Mouse (Mus musculus) left cerebral cortex, adult 2 months (tissue): ENCODE measurements around the gene Hspa5. TPM values are rescaled to one million over a fixed set of nuclear protein-coding genes. Genes with fewer than 3 reads are reported as not detected.

Experiments used
- DNase-seq, 2 experiments: peaks; one replicate each; pipeline ENCODE4 v3.0.0; 2021 to 2022; ENCODE audit warnings: low spot score in 2 of 2, mixed read lengths in 1 of 2; ENCODE audit errors: extremely low spot score in 1 of 2
- H3K27ac ChIP-seq: fragments of 200-600 bp; 2 replicates; pipeline ENCODE4 v1.8.1; 2022
- H3K4me3 ChIP-seq: fragments of 200-600 bp; 2 replicates; pipeline ENCODE4 v1.8.1; 2022
- CTCF ChIP-seq: fragments of 200-600 bp; IDR thresholded peaks from 2 replicates; pipeline ENCODE4 v1.8.1; 2022; ENCODE audit warnings: antibody characterized with exemption, mild to moderate bottlenecking, moderate library complexity
- intact Hi-C: fragments of 180-260 bp; cut with DNase I; formaldehyde crosslinking; loops from one replicate; pipeline ENCODE4 v1.15.1; 2025
- total RNA-seq, 2 experiments: library from RNA; stranded (reverse); gene quantifications; 2 replicates each; pipeline ENCODE4 v1.2.3; 2021

The Hspa5 gene
- total RNA-seq, 2 experiments from 2014 or later: 325 to 334 TPM

- Histone ChIP-seq H3K27ac (peak within 1 kb of the TSS; percentile 93), H3K4me3 (peak within 1 kb of the TSS; percentile 85)
- DNase-seq: peak; percentile 94
- intact Hi-C loops: loop anchor here (2.0 to 5.0 kb wide), 3 partner anchors 45 to 281 kb away; partner anchors contain the start of gene Cntrl
- no peak for TF ChIP-seq CTCF
These were observed 54.2 kb downstream of the Hspa5 start, which contains the start of gene Fbxw2 for GRCm38 (mm10) chr2:34825827-34826459. Fbxw2 (minus strand) TSS chr2:34826311.

GRCm38 (mm10) chr2:34826460-34827231, 54.9 kb downstream of the Hspa5 start:
- DNase-seq: no peak
- intact Hi-C loops: loop anchor here (2.0 to 5.0 kb wide), 3 partner anchors 44 to 281 kb away; partner anchors contain the start of gene Cntrl
- Histone ChIP-seq H3K27ac (peak overlapping the region; percentile 93), H3K4me3 (peak overlapping the region; percentile 85)
- no peak for TF ChIP-seq CTCF

Other genes with a start within 250 kb of the Hspa5 start
- 100 to 1,000 TPM in 1 of 2 experiments, 10 to 100 TPM in 1; 99.1 to 101 TPM for gene Gapvd1, start 16.7 kb upstream of the Hspa5 start, total RNA-seq
- 10 to 100 TPM; 32.0 to 34.4 TPM for gene Rabepk, start 27.9 kb downstream of the Hspa5 start, total RNA-seq
- 100 to 1,000 TPM in 1 of 2 experiments, 10 to 100 TPM in 1; 86.8 to 100 TPM for gene Fbxw2, start 54.3 kb downstream of the Hspa5 start, total RNA-seq
- under 1 TPM in 1 of 2 experiments, not detected in 1; 0.27 TPM for gene Gm34653, start 61.0 kb downstream of the Hspa5 start, total RNA-seq
- gene Cutal, start 102.4 kb downstream of the Hspa5 start, total RNA-seq: under 1 TPM; 0.23 to 0.93 TPM
- gene Psmd5, start 103.0 kb downstream of the Hspa5 start, total RNA-seq: 10 to 100 TPM; 31.9 to 35.7 TPM
- gene Phf19, start 142.1 kb downstream of the Hspa5 start, total RNA-seq: 1 to 10 TPM in 1 of 2 experiments, under 1 TPM in 1; 0.84 to 1.3 TPM
- gene Traf1, start 189.8 kb downstream of the Hspa5 start, total RNA-seq: 1 to 10 TPM; 1.3 to 1.6 TPM